Mouse (Mus musculus): Measurements from ENCODE around the gene Dolpp1.

The Dolpp1 gene

GRCm38 (mm10) chr2:30392114-30392576 is at the start of gene Dolpp1:
TSS of gene Dolpp1 (plus strand) at chr2:30392254.
- peak; percentile 90 to 97 for DNase-seq (ENCODE audit: low spot score in 2 of 2)

DNA sequence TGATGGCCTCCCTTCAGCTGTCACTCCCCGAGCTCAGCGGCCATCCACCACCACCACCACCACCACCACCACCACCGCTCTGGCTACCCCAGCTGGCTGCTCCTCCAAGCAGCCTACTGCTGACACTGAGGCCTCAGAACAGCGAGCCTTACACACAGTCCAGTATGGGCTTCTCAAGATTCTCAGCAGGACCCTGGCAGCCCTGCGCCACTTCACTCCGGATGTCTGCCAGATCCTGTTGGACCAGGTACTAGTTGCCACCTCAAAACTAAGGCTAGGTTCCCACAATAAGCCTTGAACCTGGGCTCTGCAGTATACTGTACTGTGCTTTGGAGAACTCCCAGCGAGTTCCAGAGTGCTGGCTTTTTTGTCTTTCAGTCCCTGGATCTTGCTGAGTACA is 49.5 kb upstream of the Dolpp1 start:
- no peak for DNase-seq (ENCODE audit: low spot score in 2 of 2)

GRCm38 (mm10) chr2:30343601-30344137 is 48.4 kb upstream of the Dolpp1 start:
- peak; percentile 43 to 46 for DNase-seq (ENCODE audit: low spot score in 2 of 2)

DNA sequence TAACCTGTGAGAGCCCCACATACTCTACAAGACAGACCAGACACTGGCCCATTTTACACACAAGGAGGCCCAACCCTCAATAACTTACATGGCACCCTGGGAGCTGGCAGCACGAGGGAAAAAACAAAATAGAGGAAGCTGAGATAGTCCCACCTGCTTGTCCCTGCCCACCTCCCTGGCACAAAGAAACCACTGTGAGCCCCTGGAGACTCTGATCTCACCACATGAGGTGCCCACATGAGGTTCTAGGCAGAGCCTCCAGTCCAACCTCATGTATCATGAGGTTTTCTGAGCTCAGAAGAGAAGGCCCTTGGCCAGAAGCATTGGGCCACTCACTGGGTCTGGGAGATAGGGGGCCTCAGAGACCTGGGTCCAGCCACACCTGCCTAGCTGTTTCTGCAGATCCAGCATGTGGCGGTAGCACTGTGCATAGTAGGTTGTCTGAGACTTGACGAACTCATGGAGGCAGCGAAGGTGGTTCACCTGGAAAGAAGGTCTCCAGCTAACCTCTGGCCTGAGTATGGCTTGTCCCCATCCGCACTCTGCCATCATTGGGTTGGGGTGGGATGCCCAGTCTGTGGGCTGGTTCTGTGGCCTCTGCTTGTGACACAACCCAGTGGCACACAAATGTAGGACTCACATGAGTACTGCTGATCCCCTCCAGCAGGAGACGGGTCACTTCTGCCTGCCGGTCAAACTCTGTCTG is 45.9 kb upstream of the Dolpp1 start:
- DNase-seq (ENCODE audit: low spot score in 2 of 2), result no peak

DNA sequence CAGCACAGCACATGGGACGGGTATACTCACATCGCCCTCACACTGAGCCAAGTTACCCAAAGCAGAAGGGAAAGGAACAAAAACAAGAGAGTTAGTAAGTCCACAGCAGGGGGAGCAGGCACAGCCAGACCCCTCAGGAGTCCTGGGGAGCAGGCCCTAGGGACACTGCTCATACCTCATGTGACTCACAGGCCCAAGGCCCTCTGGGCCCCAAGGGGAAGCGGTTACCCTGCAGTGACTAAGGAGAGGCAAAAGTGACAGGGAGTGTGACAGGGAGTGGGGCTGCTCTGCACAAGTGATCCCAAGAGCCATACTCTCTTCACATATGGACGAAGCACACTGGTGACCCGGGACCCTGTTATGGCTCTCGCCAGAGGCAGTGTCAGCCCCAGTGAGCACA is 42.9 kb upstream of the Dolpp1 start:
- DNase-seq (ENCODE audit: low spot score in 2 of 2), result no peak

- DNase-seq (ENCODE audit: low spot score in 2 of 2), result peak; percentile 37 to 39
These were observed 40.9 kb upstream of the Dolpp1 start for GRCm38 (mm10) chr2:30351149-30351548.

DNA sequence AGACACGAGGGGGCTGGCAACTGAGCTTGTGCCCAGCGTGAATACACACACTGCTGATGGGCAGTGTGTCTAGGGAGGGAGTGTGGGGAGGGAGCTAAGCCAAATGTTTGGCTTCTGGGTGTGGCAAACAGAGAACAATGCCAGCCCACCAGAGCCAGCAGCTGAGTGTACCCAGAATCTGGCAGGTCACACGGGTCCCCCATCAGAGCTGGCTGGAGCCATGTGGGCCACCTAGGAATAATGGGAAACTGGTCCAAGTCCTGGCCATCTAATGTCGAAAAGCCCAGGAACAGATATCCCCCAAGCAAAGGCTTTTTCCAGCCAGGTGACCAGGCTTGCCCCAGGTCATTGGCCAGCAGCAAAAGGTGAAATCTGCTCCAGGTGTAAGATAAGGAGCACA is 36.2 kb upstream of the Dolpp1 start:
- no peak for DNase-seq (ENCODE audit: low spot score in 2 of 2)

DNA sequence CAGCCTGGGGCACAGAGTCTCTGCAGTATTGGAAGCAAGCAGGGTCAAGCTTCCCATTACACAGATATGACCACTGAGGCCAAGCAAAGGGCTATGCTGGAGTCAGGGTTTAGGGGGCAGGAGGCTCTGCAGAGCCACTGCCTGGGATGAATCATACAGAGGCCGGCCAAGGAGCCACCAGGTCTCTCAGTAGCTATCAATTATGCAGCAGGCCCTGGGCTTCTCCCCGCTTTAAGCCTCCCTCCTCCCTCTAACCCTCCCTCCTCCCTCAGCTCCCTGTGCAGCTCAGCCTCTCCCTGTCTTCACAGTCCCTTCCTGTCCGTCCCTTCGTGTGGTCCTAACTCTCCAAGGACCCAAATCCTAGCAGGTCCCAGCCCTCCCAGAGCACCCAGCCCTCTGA is 35.8 kb upstream of the Dolpp1 start:
- DNase-seq (ENCODE audit: low spot score in 2 of 2), result no peak

GRCm38 (mm10) chr2:30356906-30357305 is 35.1 kb upstream of the Dolpp1 start:
- DNase-seq (ENCODE audit: low spot score in 2 of 2), result no peak

DNA sequence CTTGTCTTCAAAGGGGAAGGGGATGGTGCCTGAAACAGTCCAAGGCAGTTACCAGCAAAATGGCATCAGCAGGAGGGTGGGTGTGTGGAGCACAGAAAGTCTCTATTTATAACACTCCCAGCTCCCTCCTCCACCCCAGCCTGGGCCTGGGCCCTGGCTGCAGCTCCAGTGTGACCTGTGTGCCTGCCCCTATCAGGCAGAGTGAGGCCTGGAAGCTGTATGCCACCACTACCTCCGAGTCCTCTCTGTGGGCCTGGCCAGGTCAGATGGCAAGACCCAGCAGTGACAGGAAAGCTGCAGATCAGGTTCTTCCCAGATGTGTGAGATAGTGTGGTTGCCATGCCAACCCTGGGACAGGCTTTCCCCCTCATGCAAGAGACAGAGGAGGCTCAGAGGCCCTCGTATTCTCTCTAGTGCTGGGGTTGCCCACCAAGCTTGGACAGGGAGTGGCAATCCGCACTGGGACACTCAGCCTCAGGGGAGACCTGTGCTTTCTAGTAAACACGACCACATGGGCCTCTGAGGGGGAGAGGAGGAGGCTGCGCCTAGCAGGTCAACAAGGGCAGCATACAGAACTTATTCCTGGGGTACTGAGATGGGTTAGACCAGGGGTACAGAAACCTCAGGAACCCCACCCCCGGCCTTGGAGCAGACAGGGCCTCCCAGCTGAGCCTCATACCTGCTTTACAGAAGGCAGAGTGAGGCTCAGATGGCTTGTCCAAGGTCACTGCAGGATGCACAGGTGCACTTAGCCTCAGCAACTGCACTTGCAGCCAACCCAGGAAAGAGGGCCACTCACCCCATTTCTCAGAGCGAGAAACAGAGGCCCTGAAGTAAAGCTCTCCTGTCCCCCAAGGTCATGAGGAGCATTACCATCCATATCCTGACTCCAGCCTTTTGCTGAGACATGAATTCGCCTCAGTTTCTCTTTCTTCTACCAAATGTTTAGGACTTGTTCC is 34.2 kb upstream of the Dolpp1 start:
- peak; percentile 66 to 74 for DNase-seq (ENCODE audit: low spot score in 2 of 2)

- DNase-seq (ENCODE audit: low spot score in 2 of 2), result peak; percentile 74 to 77
These were observed 33.2 kb upstream of the Dolpp1 start, which contains the start of gene Sh3glb2 for GRCm38 (mm10) chr2:30358533-30359531. TSS of gene Sh3glb2 (minus strand) at chr2:30359337.

GRCm38 (mm10) chr2:30360626-30361025 is 31.4 kb upstream of the Dolpp1 start:
- no peak for DNase-seq (ENCODE audit: low spot score in 2 of 2)

- no peak for DNase-seq (ENCODE audit: low spot score in 2 of 2)
These were observed 29.2 kb upstream of the Dolpp1 start for GRCm38 (mm10) chr2:30362865-30363264.

DNA sequence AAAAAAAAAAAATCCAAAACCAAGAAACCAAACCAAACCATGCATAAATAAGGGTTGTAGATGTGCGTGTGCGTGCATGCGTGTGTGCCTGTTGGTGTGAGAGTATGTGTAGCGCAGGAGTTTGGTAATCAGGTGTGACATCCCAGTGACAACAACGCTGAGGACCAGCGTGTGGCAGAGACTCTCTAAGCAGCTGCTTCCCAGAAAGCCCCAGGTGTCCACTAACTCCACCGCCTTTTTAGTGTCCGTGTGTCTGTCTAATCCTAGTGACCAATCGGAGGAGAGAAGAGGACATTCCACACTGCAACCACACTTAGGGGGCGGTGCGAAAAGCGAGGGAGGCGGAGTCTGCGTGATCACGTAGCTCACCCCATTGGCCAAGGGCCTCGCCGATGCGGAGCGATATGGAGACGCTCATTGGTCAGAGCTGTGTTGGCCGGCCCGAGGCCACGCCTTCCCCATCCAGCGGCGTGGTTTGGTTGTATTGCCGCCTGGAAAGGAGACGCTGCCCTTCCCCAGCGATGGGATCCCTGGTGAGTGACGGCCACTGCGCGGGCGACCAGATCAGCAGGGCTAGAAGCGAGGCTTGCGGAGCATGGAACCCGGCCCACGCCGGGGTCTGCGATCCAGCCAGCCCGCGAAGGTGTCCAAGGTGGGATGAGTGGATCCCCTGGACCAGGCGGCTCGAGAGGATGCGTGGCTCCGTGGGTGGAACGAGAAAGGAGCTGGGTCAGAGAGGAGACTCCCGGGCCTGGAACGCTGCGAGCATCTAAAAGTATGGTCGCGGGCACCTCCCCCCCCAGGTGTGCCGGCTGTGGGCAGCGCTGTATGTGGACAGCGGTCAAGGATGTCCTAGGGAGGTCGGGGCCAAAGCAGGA is 28.0 kb upstream of the Dolpp1 start, which contains the start of gene Miga2:
Gene Miga2, plus strand, starts transcription at position 461 of the 878 bp plus-strand sequence.
- peak; percentile 98 to 100 for DNase-seq (ENCODE audit: low spot score in 2 of 2)

DNA sequence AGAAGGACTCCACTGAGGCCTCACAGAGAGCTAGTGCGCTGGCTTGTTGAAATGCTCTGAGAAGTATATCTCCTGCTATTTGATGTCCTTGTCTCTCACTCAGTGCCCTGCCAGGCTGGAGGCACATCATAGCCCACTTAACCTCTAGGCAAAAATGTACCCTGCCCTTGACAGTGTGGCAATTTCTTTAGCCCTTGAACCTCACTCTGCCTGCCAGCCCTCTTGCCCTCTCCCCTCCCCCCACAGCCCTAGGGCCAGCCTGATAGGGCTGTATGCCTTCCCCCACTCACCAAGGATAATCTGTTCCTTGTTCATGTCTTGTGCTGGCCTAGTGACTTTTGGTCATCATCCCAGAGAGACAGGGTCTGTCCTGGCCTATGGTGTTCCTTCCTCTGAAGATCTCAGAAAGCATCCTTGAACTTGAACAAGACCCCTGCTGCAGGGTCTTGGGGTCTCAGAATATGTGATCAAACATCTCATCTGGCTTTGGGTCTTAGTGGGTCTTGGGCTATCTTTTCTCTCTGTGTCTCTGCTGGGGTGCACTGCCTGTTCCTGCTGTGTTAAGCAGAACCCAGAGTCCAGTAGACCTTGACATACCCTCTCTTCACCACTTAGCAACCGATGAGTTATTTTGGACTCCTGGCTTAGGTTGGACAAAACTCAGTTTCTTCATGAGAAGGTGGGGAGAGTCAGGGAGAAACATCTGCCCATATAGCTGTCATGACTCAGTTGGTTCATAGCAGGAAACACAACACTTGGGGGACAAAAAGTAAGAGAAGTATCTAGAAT is 26.6 kb upstream of the Dolpp1 start:
- DNase-seq (ENCODE audit: low spot score in 2 of 2), result no peak

DNA sequence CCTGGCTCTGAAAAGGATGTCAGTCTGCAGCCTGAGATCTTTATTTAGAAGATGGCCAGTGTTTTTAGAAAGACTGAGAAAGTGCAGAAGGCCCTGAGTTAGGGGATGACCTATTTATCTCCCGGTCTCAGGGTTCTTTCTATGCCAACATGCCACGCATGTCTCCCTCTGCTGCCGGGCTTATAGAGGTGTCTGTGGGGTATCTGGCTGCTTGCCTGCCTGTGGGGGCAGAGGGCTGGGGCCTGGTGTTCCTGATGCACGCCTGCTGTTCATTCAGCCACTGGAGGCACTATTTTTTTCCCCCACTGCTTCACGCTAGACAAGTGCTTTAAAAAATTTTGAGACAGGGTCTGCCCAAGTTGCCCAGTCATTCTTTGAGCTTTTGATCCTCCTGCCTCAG is 25.9 kb upstream of the Dolpp1 start:
- no peak for DNase-seq (ENCODE audit: low spot score in 2 of 2)

- no peak for DNase-seq (ENCODE audit: low spot score in 2 of 2)
These were observed 20.5 kb upstream of the Dolpp1 start for GRCm38 (mm10) chr2:30371544-30371943.

- no peak for DNase-seq (ENCODE audit: low spot score in 2 of 2)
These were observed 19.3 kb upstream of the Dolpp1 start for GRCm38 (mm10) chr2:30372726-30373125.

- no peak for DNase-seq (ENCODE audit: low spot score in 2 of 2)
These were observed 16.2 kb upstream of the Dolpp1 start for GRCm38 (mm10) chr2:30375893-30376292.
